Mouse (Mus musculus) spleen, postnatal 36 days (tissue): ENCODE measurements at regions not wholly inside any gene's neighbourhood (a gene's known extent, or its start where the extent isn't known, plus 50 kb on each side); places are given as distances from the start of the nearest gene placed in this dataset.
A peak's percentile ranks its signal among the peaks of the same experiment; 100 is the strongest.

Experiments
- DNase-seq, 2 experiments: peaks; one replicate each; pipeline ENCODE4 v3.0.0; 2022; ENCODE audit warnings: low spot score in 2 of 2, mixed read lengths in 1 of 2

- DNase-seq, result peak; percentile 47 to 54
Measured at GRCm38 (mm10) chr10:53435181-53435874, 55.6 kb upstream of the Cep85l start.

GRCm38 (mm10) chr10:53434376-53435171, 54.8 kb upstream of the Cep85l start:
- no peak for DNase-seq

- DNase-seq, result no peak
Measured at GRCm38 (mm10) chr10:53432794-53433193, 53.0 kb upstream of the Cep85l start.

- DNase-seq, result no peak
Measured at GRCm38 (mm10) chr10:53429539-53430344, 50.0 kb upstream of the Cep85l start.
